Mouse (Mus musculus) megakaryocyte, embryonic 14.5 days (primary cell): ENCODE results near the gene Sacm1l.

Source experiments
- FLI1 ChIP-seq: IDR thresholded peaks from 2 replicates; pipeline ENCODE4 v1.6.1; 2012; ENCODE audit warnings: low read length, inconsistent platforms, mixed read lengths
- GATA1 ChIP-seq: IDR thresholded peaks from 3 replicates; pipeline ENCODE4 v1.6.1; 2012; ENCODE audit warnings: mixed read lengths, low read length, inconsistent platforms, borderline replicate concordance

DNA sequence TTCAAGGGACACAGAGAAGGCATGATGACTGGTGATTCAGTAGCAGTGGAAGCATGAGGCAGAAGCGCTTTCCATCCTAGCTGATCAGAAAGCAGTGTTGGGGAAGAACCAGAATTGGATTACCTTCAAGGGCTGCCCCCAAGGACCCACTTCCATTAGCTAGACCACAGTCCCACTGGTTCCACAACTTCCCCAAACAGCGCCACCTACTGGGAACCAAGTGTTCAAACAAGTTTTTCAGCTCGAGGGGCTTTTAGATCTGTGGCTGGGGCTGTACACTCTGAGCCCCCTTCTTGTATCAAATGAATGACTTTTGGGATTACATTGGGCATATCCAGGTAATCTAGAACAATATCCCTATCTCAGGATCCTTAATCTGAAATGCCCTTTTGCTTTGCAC, 5.9 kb upstream of the Sacm1l start:
- TF ChIP-seq GATA1, result no peak
- TF ChIP-seq FLI1, result no peak
